Mouse (Mus musculus) embryonic facial prominence, embryonic 11.5 days (tissue): ENCODE data around the gene Sod1. TPM values are rescaled to one million over a fixed set of nuclear protein-coding genes. Genes with fewer than 3 reads are reported as not detected.

Source experiments
- ATAC-seq: fragments of 200-750 bp; cut with Nextera tagmentation; replicated peaks from 2 replicates; pipeline ENCODE4 v1.8.0; 2017; ENCODE audit warnings: low read depth; ENCODE audit not compliant: insufficient number of reproducible peaks, low FRiP score, low TSS enrichment
- DNase-seq: peaks from one replicate; pipeline ENCODE4 v3.0.0-alpha.2; 2015; ENCODE audit warnings: low spot score
- H3K27ac ChIP-seq: fragments of 300-500 bp; sonication (generic); replicated peaks from 2 replicates; pipeline ENCODE4 v1.5.1; 2014; ENCODE audit warnings: mild to moderate bottlenecking, low read depth, low read length, control low read depth
- H3K27me3 ChIP-seq: fragments of 300-500 bp; sonication (generic); 2 replicates; pipeline ENCODE4 v1.6.1; 2014; ENCODE audit warnings: mild to moderate bottlenecking, low read length, moderate library complexity, mixed read lengths; ENCODE audit not compliant: control insufficient read depth, insufficient read depth
- H3K36me3 ChIP-seq: fragments of 300-500 bp; sonication (generic); replicated peaks from 2 replicates; pipeline ENCODE4 v1.6.1; 2014; ENCODE audit warnings: low read depth, mild to moderate bottlenecking, low read length, moderate library complexity, mixed read lengths; ENCODE audit not compliant: control insufficient read depth, insufficient read depth
- H3K4me1 ChIP-seq: fragments of 300-500 bp; sonication (generic); 2 replicates; pipeline ENCODE4 v1.6.1; 2014; ENCODE audit warnings: low read length, mixed read lengths; ENCODE audit not compliant: control insufficient read depth, insufficient read depth
- H3K4me2 ChIP-seq: fragments of 300-500 bp; sonication (generic); 2 replicates; pipeline ENCODE4 v1.6.1; 2014; ENCODE audit warnings: low read depth, mild to moderate bottlenecking, control low read depth, low read length, moderate library complexity
- H3K4me3 ChIP-seq: fragments of 300-500 bp; sonication (generic); 2 replicates; pipeline ENCODE4 v1.5.1; 2014; ENCODE audit warnings: low read depth, low read length, control low read depth
- H3K9ac ChIP-seq: fragments of 300-500 bp; sonication (generic); replicated peaks from 2 replicates; pipeline ENCODE4 v1.6.1; 2014; ENCODE audit warnings: mild to moderate bottlenecking, control low read depth, low read length
- H3K9me3 ChIP-seq: fragments of 300-500 bp; sonication (generic); replicated peaks from 2 replicates; pipeline ENCODE4 v1.6.1; 2016; ENCODE audit warnings: mild to moderate bottlenecking, low read length, inconsistent platforms, mixed read lengths; ENCODE audit not compliant: control insufficient read depth
- WGBS: fragments of 180-500 bp; shearing (Covaris S2); extraction: QIAGEN DNeasy Blood & Tissue Kit; methylation state at CpG from one replicate; pipeline ENCODE4 v1.1.7; 2014; 5-methylcytosine and 5-hydroxymethylcytosine counted together
- polyA plus RNA-seq: library from polyadenylated mRNA; unstranded; fragments of >200 nt; fragmentation: Nextera tagmentation; extraction: Ambion mirVana; gene quantifications from 2 replicates; pipeline ENCODE4 v1.2.1, GENCODE M21; 2014

Gene Sod1
- polyA plus RNA-seq, 1 experiment from 2014 or later = 1,220 TPM

DNA sequence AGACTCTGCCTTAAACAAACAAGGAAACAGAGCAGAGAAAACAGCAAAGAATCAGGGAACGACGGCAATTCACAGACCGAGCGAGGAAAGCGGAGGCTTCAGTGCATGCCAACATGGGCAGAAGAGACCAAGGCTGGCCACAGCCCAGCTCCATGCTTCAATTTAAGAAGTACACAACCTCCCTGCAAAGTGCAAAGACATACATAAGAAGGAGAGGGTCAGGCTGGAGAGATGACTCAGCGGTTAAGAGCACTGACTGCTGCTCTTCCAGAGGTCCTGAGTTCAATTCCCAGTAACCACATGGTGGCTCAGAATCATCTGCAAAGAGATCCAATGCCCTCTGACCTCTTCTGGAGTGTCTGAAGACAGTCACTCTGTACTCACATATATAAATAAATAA lies 36.4 kb upstream of the Sod1 start:
- no peak overlapping the region for H3K4me2 ChIP-seq
- H3K9me3 ChIP-seq = no peaks in the 10 kb centered on the region
- no peak overlapping the region for H3K9ac ChIP-seq
- no peaks in the 10 kb centered on the region for H3K4me1 ChIP-seq
- H3K27ac ChIP-seq = no peak overlapping the region
- DNase-seq = no peak
- WGBS = 74% methylated on average over 6 of the region's 6 CpGs
- ATAC-seq = no peak
- H3K4me3 ChIP-seq = no peak overlapping the region
- H3K36me3 ChIP-seq = no peaks in the 10 kb centered on the region
- H3K27me3 ChIP-seq = no peaks in the 10 kb centered on the region

DNA sequence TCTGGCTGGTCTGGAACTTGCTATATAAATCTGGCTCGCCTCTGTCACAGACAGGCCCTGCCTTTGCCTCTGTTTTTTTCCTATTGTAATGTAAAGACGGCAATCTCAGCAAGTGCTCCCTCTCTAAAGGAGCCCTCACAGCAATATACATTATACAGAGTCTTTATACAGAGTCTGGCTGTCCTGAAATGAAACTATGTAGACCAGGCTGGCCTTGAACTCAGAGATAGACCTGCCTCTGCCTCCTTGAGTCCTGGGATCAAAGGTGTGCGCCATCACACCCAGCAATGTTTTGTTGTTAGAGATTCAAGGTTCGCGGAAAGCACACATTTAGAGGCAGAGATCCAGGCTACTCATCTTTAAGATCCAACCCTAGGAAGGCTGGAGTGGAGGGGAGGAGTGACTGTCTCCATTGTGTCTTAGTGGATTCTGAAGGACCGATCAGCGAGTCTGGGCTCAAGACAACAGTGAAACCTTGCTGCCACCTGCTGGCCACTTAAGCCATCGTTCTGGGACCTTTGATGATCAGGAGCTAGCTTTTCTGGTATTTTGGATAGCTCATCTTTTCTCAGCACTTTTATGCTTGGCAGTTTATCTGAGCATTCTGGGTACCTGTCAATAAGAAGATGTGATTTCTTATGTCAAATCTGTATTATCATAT lies 34.5 kb upstream of the Sod1 start:
- 42% methylated on average over 8 of the region's 8 CpGs for WGBS
- ATAC-seq (0 out of 2 replicates have a peak, but pooled peaks have one; percentile 22), DNase-seq (peak; percentile 90)
- Histone ChIP-seq H3K36me3 (no peaks in the 10 kb centered on the region), H3K27me3 (no peaks in the 10 kb centered on the region), H3K27ac (no peak overlapping the region), H3K4me2 (no peak overlapping the region), H3K9me3 (no peaks in the 10 kb centered on the region), H3K9ac (no peak overlapping the region), H3K4me1 (no peaks in the 10 kb centered on the region), H3K4me3 (no peak overlapping the region)

DNA sequence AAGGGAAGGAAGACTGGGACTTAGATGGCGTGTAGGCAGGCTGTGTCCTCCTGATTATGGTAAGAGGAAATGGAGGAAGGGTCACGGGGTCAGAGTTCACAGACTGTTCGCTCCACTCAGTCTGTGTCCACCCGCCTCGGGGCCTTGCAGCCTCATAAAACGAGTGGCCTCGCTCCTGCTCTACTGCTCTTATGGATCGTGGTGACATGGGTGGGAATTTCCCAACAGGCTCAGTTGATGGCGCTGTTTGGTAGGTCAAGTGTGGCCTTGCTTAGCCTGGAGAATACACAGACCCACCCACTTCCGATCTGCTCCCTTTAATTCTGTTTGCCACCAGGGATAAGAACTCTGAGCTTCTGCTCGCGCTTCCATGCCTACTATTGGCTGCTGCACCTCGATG lies 33.1 kb upstream of the Sod1 start:
- Histone ChIP-seq H3K4me3 (no peak overlapping the region), H3K27ac (no peak overlapping the region), H3K9ac (no peak overlapping the region), H3K4me2 (no peak overlapping the region), H3K4me1 (no peaks in the 10 kb centered on the region), H3K9me3 (no peaks in the 10 kb centered on the region), H3K27me3 (no peaks in the 10 kb centered on the region), H3K36me3 (no peaks in the 10 kb centered on the region)
- DNase-seq (peak; percentile 54), ATAC-seq (peak; percentile 63; the same call in 1 of the 2 replicates)
- WGBS = 27% methylated on average over 13 of the region's 13 CpGs

DNA sequence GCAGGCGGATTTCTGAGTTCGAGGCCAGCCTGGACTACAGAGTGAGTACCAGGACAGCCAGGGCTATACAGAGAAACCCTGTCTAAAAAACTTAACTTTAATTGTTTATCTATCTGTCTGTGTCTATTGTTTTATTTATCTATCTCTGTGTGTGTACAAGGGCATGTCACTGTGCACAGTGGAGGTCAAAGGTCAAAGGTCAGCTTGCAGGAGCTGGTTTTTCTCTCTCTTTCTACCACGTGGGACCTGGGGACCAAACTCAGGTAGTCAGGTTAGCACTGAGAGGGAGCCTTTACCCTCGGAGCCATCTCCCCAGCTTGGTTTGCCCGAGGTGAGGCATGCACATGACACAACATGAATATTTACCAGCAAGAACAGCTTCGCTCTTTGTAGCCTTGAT lies 29.3 kb upstream of the Sod1 start:
- WGBS = 71% methylated on average over 6 of the region's 6 CpGs
- no peak overlapping the region for H3K4me2 ChIP-seq
- H3K27me3 ChIP-seq = no peaks in the 10 kb centered on the region
- no peak overlapping the region for H3K4me3 ChIP-seq
- H3K4me1 ChIP-seq = no peaks in the 10 kb centered on the region
- H3K9me3 ChIP-seq = no peaks in the 10 kb centered on the region
- H3K9ac ChIP-seq = no peak overlapping the region
- no peak overlapping the region for H3K27ac ChIP-seq
- no peak for DNase-seq
- no peak for ATAC-seq
- H3K36me3 ChIP-seq = no peaks in the 10 kb centered on the region

DNA sequence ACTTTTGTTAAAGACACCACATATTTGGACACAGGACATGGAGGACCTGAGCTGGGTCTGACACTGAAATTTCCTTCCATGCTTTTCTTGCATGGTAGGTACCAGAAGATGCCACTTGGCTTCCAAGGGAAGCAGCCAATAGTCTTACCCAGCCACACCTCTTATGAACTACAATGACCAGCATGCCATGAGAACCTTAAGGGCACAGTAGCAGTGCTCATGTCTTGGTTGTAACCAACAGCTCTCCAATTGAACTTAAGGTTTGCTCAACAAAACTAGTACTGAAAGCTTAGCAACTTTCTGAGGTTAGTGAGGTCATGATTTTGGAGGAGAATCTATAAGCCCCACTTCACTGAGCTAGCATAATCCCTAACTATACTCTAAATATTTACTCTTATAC lies 26.8 kb upstream of the Sod1 start:
- H3K9ac ChIP-seq = no peak overlapping the region

DNA sequence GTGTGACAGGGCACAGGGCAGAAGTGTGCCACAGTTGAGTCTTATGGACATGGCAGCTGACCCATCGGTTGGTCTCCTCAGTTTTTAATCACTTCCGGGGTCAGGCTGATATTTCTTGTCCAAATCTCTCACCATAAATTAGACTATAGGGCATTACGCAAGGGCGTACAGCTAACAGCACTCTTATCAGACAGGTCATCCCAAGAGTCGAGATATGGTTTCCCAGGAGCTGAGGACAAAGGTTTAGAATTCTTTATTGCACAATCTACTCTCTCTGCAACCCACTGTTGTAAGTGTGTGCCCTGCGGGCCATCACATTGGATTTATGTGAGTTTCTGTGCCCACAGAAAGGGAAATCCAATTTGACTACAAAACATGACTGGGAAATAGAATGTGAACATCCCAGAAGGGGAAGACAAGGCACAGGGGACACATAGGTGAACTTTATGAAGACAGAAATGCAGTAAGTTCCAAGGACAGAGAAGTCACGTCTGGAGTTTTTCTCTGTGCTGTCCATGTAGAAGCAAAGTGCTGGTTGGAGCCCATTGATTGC lies 23.8 kb upstream of the Sod1 start:
- H3K4me3 ChIP-seq = no peak overlapping the region
- H3K4me2 ChIP-seq = no peak overlapping the region
- H3K9me3 ChIP-seq = no peaks in the 10 kb centered on the region

More for the DNA sequence above, 26.8 kb upstream of the Sod1 start:
- Histone ChIP-seq H3K4me3 (no peak overlapping the region), H3K4me2 (no peak overlapping the region), H3K36me3 (no peaks in the 10 kb centered on the region), H3K4me1 (no peaks in the 10 kb centered on the region), H3K27ac (no peak overlapping the region), H3K9me3 (no peaks in the 10 kb centered on the region), H3K27me3 (no peaks in the 10 kb centered on the region)
- ATAC-seq (no peak), DNase-seq (no peak)

DNA sequence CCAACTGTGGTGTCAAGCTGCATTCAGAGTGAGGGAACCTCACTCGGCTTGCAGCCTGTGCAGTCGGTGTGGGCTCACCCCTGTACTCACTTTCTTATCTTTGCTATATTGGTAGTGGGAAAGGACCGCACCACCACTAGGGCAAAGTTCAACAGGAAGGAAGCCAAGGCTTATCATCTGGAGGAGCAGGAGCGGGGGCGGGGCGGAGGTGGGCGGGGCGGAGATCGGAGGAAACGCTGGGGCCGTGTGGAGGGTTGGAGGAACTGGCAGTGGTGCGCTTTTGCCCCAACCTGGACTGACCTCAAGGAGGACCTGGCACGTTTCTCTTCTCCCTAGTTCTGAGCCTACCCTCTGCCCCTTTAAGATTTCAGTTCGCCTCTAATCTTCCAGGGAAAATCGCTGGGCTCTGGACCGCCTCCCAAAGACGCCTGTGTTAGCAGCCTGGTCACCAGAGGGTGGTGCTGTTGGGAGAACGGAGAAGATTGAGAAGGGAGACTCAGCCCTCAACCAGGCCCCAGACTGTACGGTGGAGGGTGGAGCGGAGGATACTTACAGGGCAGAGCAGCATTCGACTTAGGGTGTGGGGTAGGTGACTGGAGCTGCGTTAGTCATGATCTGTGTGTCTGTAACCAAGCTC lies 23.1 kb upstream of the Sod1 start:
- DNase-seq (peak; percentile 81), ATAC-seq (peak; percentile 87)
- no peaks in the 10 kb centered on the region for H3K9me3 ChIP-seq
- H3K27me3 ChIP-seq = no peaks in the 10 kb centered on the region
- no peaks in the 10 kb centered on the region for H3K36me3 ChIP-seq
- 5% methylated on average over 22 of the region's 22 CpGs for WGBS
- H3K4me3 ChIP-seq = peak overlapping the region; percentile 34
- peak overlapping the region; percentile 47 for H3K9ac ChIP-seq
- H3K27ac ChIP-seq = no peak overlapping the region
- H3K4me1 ChIP-seq = no peaks in the 10 kb centered on the region
- H3K4me2 ChIP-seq = peak overlapping the region; percentile 36

More for the DNA sequence above, 23.8 kb upstream of the Sod1 start:
- H3K9ac ChIP-seq = no peak overlapping the region
- no peaks in the 10 kb centered on the region for H3K27me3 ChIP-seq
- no peaks in the 10 kb centered on the region for H3K36me3 ChIP-seq
- DNase-seq (no peak), ATAC-seq (no peak)
- no peaks in the 10 kb centered on the region for H3K4me1 ChIP-seq
- no peak overlapping the region for H3K27ac ChIP-seq
- WGBS = 85% methylated on average over 7 of the region's 7 CpGs

DNA sequence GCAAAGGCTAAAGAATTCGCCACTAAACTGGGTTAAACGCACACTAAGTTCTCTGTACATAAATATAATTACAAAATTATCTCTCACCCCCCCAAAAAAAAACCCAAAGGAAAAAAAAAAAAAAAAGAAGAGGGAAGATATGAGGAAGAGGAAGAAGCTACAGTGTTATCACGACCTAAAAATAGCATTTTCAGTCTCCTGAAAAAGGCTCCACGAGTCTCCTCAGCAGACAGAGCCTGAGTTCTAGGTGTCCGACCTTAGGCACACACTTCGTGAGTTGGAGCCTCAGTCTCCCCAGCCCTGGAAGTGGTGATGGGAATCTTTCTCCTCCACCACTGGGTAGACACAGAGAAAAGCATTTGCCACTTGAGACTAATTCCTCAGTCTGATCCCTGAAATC lies 21.9 kb upstream of the Sod1 start:
- no peak overlapping the region for H3K4me3 ChIP-seq
- no peaks in the 10 kb centered on the region for H3K9me3 ChIP-seq
- no peak overlapping the region for H3K4me2 ChIP-seq
- H3K27me3 ChIP-seq = no peaks in the 10 kb centered on the region
- H3K36me3 ChIP-seq = no peaks in the 10 kb centered on the region
- H3K4me1 ChIP-seq = no peaks in the 10 kb centered on the region
- H3K27ac ChIP-seq = no peak overlapping the region
- H3K9ac ChIP-seq = no peak overlapping the region
- ATAC-seq = no peak
- no peak for DNase-seq
- 89% methylated on average over 6 of the region's 6 CpGs for WGBS
